Mouse (Mus musculus): ENCODE data around the gene Gm21095.
"Not testable (repeated sequence)": the region's sequence is repeated elsewhere in the genome, so short reads cannot be mapped to it uniquely, and the experiment has no call there.

Gm21095 gene

GRCm38 (mm10) chrY:84096979-84097378, at the start of gene Gm21095:
Gene Gm21095 (plus strand): TSS chrY:84097279.
- not testable (repeated sequence) for DNase-seq
